Mouse (Mus musculus) frontal cortex, postnatal 25 days (tissue): Measurements from ENCODE around the gene Dpp6.

Source experiments
- DNase-seq, 2 experiments: peaks; one replicate each; pipeline ENCODE4 v3.0.0; 2022; ENCODE audit warnings: low spot score in 2 of 2

The Dpp6 gene

DNA sequence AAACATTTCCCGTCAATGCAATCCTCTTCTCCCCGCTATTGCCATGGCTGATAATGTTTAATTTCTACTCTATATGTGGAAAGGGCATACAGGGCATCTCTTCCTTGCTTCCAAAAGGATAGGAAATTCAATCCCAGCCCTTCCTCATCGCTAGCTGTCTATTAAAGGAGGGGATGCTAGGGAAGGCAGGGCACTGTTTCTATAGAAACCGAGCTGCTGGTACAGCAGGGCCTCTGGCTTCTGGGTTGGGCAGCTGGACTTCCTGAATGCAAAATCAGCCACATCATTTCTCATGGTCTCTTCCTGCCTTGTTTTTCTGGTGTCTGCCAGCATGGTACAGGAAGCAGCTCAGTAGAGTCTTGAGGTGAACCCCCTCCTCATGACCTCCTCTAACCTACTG is 243.1 kb downstream of the Dpp6 start:
- DNase-seq, result no peak

DNA sequence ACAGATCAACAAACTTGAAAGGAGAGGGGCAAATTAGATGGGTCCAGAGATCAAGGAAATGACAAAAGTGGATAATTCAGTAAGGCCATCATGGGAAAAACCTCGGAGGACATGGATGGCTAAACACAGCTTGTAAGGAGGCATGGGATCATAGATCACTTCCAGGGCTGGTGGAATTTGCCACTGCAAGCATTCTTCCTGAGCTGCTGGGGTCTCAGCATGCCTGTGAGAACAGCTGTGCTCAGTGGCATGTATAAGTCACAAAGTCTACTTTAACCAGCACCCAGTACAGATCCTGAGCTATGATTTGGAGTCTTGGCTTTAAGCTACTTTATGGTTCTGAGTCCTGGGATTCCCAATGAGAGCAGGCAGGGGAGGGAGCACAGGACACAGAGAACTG is 246.9 kb downstream of the Dpp6 start:
- no peak for DNase-seq

DNA sequence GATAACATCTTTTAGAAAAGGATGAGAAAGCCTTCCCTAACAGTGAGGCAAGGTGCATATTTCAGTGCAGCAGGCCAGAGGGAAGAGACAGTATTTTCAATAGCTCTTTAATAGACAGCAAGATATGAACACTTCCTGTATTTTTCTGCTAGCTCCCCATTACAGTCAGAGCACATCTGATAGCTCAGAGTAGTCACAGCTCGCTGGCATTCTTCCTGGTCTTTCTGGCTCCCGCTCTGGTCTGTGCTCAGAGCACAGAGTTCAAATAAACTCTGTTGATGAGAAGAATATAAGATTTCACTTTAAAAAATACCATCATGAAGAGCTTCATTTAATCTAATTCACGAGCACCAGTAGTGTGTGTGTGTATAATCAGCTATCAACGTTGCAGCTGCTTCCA is 249.8 kb downstream of the Dpp6 start:
- no peak for DNase-seq

DNA sequence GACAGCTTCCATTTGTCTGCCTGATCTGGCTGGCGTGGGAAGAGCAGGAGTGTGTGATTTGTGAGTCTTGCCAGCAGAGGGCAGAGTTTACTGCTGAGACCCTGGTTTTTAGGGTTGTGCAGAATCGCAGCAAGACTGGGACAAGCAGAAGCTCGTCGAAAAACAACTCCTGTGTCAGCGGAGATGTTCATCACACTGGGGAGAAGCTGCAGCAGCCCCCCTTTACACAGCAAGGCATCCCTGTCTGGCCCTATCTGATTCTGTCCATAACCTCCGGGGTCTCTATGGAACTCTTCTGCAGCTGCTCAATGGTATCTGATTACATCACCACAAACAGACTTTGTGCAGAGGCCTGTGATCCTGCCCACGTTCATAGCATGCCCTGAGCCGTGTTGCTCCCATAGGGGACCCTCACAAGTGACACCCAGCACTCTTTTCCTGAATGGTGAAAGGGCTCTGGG is 258.2 kb downstream of the Dpp6 start:
- peak; percentile 30 to 61 for DNase-seq

DNA sequence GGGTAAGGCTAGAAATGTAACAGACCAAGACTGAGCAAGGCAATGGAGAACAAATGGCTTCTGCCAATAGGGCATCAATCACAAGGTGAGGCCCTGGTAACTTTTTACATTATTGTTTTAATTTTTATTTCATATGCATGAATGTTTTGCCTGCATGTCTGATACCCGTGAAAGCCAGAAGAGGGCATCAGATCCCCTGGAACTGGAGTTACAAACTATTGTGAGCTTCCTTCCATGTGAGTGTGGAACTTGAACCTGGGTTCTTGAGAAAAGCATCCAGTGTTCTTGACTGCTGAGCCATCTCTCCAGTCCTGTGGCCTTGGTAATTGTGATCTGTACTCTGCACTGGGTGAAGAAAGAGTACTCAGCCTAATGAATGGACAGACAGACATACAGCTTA is 259.0 kb downstream of the Dpp6 start:
- DNase-seq, result no peak

DNA sequence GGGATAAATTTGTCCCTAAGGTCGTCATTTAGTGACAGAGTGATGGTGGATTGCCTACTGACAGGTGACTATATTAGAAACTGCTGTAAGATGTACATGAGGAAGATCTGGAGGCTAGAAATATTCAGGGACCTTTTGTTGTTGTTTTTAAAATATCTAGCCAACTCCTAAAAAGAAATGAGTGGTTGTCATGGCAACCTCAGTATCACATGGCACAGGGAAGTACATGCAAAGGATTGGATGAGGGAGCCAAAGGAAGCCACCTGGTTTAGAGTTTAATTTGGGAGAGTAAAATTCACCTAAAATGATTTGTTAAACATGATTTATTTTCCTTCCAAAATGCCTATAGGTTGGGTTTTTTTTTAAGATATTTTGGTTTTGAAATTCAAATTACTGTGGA is 260.8 kb downstream of the Dpp6 start:
- no peak for DNase-seq

DNA sequence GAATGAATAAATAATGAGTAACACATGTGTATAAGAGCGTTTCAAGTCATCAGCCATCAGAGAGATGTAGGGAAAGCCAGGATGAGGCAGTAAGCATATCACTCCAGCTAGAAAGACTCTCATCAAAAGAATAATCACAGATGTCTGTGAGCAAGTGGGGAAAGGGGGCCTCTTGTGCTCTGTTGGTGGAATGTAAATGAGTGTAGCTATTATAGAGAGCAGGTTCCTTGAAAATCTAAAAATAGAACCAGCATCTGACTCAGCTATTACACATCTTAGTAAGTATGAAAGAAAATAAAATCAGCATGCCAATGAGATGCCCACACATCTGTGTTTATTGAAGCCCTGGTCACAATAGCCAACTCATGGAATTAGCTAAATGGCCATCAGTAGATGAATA is 264.3 kb downstream of the Dpp6 start:
- DNase-seq, result no peak

DNA sequence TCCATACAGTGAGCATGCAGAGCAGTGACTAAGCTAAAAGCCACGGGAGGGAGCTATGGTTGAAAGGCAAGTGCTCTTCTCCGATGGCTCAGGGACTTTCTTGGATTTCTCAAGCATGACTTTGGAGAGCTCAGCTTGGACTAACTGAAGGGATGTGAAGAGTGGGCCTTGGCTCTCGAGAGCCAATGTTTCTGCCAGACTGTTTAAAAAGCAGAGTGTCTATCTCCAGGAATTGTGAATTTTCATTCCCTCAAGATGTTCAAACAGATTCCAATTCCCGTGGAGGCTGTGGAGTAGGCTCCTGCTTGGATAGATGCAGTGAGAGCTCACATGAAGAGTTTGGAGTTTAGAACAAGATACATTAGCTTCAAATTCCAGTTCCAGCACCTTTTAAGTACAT is 266.8 kb downstream of the Dpp6 start:
- DNase-seq, result no peak

DNA sequence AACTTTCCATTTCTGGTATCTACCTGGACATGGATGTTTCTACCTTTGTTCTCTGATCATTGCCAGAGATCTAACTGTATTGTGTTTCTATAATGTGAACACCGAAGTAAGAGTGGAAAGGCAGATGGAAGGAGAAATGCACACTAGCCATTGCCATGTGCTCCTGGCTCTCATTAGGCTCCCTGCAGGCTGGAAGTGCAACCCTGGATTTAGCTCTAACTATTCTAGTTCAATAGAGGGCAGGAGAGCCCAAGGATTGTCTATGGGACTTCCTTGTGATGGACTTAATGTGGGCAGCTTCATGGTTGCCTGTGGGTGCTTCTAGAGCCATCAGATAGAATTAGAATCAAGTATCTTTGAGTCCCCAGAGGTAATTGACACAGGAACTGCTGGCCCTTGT is 291.2 kb downstream of the Dpp6 start:
- DNase-seq, result no peak

DNA sequence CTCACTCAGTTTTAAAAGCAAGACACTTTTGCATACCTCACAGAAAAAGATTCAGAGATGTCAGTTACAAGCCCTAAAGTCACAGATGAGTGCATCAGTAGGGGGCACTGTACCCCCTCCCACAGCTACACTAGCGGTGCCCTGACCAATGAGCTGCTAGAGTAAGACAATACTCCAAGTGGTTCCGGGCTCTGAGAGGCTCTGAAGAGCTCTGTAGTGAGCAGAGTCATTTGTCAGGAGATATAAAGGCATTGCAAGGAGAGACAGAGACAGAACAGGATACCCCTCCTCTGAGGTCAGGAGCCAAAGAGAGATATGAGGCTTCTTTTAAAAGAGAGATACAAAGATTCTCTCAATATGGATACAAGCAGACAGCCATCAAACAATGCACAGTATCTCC is 305.5 kb downstream of the Dpp6 start:
- DNase-seq, result no peak

DNA sequence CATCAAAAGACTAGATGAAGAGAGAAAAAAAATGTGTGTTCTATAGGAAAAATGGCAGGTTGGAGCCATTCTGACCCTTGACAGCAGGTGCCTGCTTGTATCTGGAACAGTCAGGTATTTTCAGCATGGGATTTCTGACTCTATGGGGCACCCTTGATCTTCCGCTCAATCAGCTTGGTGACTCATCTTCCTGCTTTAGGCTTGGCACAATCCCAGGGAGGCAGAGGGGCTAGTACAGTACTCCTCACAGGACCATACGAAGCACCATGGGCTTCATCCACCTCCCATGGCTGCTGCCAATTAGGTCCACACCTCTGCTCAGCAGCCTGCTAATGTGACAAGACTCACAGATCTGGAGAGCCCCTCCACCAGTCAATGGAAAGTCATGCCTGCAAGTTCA is 305.9 kb downstream of the Dpp6 start:
- no peak for DNase-seq

DNA sequence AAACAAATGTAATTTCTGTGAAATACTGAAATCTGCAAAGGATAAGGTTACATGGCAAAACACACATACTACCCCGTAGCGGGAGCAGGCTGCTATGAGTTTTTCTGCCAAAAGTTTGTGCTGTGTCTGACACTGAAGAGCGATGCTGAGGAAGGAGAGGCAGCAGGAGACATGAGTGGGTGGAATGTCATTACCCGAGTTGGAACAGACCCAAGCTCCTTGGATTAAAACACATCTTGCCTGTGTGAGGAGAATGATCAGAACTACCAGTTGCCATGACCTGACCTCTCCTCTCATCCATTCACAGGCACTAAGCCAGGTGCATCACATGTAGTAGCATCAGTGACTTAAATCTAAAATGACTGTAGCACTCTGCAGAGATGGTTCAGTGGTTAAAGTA is 309.0 kb downstream of the Dpp6 start:
- no peak for DNase-seq

DNA sequence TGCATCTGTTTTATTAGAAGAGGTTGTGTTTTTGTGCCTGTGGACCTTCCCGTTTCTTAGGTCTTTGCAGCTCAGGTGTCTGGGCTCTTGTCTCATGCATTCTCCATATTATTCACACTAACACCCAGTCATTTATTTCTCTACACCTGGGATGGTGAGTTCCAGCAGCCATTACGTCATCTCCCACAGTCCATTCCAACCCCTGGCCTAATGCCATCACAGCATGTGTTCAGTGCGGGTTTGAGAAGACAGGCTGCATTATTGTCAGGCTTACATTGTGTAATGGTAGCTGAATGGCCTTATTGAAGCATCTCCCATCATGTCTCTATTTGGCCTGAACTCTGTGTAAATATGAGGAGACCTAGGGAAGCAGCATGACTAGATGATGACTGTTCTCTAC is 316.2 kb downstream of the Dpp6 start:
- no peak for DNase-seq

DNA sequence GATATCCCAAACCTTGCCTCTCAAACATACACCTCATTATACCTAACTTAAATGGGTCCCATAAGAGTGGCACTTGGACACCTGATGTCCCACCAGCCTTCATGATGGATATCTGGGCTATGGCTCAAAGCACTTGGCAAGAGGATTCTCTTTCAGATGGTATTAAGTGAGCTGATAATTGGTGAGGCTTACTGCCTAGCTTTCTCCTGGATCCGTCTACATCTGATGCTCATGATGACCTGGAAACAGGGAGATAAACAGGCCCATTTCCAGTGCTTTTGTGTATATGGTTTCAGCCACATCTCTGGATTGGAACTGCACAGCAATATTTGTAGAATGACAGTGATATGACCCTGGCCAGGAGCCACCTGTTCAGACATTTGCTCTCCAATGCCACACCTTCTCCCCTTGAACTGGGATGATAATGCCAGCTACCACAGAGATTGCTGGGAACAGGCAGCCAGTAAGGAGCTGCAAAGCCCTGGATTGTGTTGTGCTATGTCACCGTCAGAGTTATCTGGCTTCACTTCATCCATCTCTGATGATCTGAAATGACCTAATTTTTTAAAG is 317.5 kb downstream of the Dpp6 start:
- DNase-seq, result no peak

DNA sequence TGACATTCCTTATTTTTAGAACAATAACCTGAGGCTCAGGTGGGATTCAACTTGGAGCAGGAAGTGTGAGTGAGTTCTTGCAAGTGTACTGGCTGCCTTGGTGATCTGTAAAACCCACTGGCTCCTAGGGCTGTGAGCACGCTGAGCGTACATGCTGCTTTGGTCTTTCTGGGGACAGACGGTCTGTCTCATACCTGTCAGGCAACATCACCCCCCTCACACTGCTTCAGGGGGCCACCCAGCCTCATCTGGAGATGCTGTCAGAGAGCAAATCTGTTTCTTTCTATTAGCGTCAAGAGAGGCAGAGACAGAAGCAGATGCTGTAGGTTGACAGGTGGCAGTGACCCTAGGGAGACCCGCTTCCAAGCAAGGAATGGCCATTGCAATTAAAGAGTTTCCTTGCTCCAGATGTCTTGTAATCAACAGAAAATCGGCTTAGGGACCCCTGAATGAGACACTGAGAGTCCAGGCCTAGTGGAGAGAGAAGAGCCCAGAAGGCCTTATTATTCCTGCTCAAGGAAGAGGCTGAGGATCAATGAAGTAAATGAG is 330.5 kb downstream of the Dpp6 start:
- DNase-seq, result no peak

DNA sequence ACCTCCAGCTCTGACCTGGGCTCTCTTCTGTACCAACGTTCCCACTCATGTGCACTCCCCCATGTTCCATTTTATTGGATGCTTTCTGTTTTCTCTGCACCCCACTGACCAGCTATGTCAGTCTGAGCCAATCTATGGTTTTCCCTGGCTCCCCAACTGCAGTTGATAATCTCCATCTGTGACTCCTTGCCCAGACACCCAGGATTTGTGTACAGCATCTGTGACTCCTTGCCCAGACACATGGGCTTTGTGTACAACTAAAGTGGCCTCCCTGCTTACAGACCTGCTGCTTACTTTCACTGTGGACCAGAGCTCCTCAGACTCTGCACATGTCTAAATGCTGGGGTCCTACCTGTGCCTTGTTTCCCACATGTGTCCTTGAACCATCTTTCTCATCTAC is 334.0 kb downstream of the Dpp6 start:
- no peak for DNase-seq

DNA sequence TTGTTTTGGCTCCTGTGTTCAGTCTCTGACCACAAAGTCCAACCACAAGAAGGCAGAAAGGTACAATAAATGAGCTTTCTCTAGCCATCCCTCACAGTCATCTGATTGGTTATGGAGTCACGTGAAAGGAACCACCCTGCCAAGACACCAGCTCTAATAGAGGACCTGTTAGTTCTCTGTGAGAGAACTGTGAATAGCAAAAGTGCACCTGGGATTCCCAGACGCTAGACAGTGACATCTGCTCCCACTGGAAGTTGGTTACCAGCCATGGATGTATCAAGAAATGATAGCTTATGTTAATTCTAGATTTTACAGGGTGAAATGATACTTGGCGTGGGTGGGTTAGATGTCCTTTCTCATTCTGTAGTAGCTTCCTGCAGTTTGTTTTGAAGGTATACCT is 338.7 kb downstream of the Dpp6 start:
- DNase-seq, result no peak

DNA sequence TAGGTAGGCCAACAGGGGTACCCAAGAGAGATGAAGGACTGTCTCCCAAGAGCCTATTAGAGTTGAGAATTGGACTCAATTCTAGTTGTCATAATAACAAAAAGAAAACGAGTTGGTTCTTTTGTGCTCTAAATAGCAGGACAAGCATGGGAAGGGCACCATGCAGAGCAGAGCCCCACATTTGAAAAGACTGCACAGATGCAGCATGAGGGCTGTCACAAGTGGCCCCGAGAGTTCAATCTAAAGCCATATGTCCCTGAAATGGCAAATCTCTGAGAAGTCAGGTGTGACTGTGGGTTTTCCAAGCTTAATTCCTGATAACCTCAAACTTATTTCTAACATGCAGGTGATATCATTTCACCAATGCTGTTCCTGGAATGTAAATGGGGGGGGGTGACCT is 339.4 kb downstream of the Dpp6 start:
- DNase-seq, result no peak

DNA sequence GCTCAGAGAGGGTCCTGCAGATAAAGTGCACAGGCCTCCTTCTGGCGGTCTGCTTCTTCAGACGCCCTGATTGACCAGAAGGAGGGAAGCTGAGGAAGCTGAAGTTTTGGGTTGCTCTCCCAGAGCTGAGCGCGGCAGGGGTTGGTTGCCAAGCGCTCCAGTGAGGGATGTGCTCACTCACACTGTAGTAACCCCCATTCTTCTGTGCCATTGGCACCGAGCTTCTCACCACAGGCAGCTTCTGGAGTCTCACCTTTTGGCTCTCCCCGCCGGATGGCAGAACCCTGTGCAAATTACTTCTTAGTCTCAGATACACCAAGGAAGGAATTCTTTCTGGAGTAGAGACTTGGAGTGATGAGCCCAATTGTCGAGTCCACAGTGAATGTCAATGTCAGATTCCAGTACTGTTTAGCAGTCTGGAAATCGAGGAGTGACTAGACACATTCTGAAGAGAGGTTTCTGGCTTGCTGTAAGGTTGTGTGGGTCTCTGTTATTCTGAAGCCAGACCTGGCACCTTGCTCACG is 344.2 kb downstream of the Dpp6 start:
- DNase-seq, result no peak

DNA sequence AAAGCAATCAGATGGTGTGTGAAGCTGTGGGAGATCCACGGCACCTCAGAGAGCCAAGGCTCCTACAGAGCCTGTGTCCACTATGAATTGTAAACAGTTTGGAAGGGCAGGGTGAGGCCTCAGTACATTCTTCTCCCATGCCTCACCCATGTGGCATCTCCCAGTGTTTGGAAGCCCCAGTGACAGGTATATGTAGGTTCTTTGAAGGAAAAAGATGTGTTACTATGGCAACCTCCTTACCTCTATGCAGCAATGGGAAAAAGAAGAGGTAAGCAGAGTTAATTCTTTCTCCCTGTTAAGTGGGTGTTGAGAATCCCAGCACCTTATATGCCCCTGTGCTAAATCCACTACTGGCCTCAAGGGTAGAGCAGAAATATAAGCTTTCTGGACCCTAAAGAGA is 351.5 kb downstream of the Dpp6 start:
- no peak for DNase-seq

DNA sequence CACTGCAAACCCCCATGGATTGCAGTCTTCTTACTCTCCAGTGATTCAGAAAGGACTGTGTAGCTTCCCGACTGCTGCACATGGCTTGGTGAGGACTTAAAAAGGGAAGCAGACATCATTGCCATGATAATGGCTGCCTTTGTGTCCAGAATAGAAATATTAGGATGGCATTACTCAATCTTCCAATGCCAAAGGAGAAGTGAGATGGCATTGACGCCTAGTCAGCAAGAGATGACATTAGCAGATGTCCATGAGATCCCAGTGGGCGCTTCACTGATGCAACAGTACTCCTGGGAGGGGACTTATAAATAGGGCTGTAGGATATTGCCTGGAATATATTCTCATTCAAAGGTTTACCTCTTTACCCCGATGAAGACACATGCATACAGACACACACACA is 368.0 kb downstream of the Dpp6 start:
- no peak for DNase-seq

DNA sequence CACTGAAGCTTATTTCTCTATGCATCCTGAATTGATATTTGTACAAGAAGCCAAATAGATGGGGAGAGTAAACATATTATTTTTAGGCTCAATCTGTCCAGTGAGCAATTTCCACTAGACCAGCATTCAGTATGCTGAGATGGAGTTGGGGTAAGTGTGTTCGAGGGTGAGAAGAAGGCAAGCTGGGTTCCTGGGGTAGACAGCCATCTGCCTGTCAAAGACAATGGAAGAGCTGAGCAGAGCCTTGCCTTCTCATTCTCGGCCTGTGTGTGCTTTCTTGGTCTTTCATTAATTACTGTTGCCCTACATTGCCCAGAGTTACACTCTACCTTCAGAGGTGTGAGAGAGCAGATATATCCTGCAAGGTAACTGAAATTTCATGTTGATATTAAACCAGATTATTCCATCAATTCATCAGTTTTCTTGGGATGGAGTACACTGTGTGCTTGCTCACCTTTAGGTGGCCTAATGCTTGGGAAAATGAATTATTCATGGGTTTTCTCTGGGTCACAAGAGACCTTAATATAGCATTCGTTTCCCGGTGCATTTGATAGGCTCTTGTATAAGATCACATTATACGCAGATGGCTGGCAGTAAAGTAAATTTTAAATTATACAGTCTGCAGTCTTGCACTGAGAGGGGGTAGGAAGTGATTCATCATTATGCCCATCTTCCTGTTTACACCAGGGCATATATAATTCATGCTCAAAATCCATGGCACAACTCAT is 374.4 kb downstream of the Dpp6 start:
- no peak for DNase-seq

DNA sequence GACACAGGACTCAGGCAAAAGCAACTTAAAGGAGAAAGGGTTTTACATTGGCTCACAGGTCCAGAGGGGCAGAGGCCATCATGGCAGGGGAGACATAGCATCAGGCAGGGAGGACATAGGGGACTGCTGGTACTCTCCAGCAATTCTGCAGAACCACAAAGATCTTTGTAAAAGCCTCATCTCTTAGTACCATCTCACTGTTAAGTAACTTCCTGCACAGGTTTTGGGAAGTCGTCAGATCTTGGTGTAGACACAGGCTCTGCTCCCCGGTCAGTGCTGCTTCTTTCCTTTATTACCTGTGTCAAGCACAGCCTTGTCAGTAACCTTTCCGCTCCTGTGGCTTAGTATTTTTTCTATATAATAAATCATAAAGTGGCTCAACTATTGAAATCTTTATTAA is 377.2 kb downstream of the Dpp6 start:
- no peak for DNase-seq
